Mouse (Mus musculus): Measurements from ENCODE around the gene Mogs. TPM values are rescaled to one million over a fixed set of nuclear protein-coding genes. Genes with fewer than 3 reads are reported as not detected.

The Mogs gene
- polyA plus RNA-seq, 1 experiment from 2014 or later = 25.7 TPM

GRCm38 (mm10) chr6:83162701-83163100 lies 47.4 kb downstream of the Mogs start:
- H3K4me3 ChIP-seq = peak overlapping the region; percentile 31
- H3K27me3 ChIP-seq = peaks cover 38% of the 10 kb centered on the region
- H3K4me2 ChIP-seq = peak overlapping the region; percentile 52
- H3K27ac ChIP-seq = no peak overlapping the region
- H3K9ac ChIP-seq = peak overlapping the region; percentile 46; the same call in 1 of the 2 replicates
- no peaks in the 10 kb centered on the region for H3K9me3 ChIP-seq
- WGBS = 1% methylated on average over 8 of the region's 8 CpGs
- no peaks in the 10 kb centered on the region for H3K36me3 ChIP-seq
- no peak for ATAC-seq (ENCODE audit: low FRiP score)
- H3K4me1 ChIP-seq (replicated peaks) = peaks cover 39% of the 10 kb centered on the region

GRCm38 (mm10) chr6:83165026-83165606 lies 49.8 kb downstream of the Mogs start:
- peak; percentile 18; the same call in 1 of the 2 replicates for ATAC-seq (ENCODE audit: low FRiP score)
- 5% methylated on average over 6 of the region's 6 CpGs for WGBS
- peaks cover 60% of the 10 kb centered on the region for H3K4me1 ChIP-seq (replicated peaks)
- peaks cover 35% of the 10 kb centered on the region for H3K27me3 ChIP-seq
- 0 out of 2 replicates have a peak, but pooled peaks cover 2% of the 10 kb centered on the region for H3K36me3 ChIP-seq
- H3K27ac ChIP-seq = peak overlapping the region; percentile 93; the same call in 1 of the 2 replicates
- H3K4me3 ChIP-seq = peak overlapping the region; percentile 80
- peak overlapping the region; percentile 88 for H3K9ac ChIP-seq
- no peaks in the 10 kb centered on the region for H3K9me3 ChIP-seq
- peak overlapping the region; percentile 75 for H3K4me2 ChIP-seq

- Histone ChIP-seq H3K4me3 (peak within 1 kb of the TSS; percentile 80), H3K27me3 (peaks cover 29% of the 10 kb centered on the region), H3K4me2 (peak within 1 kb of the TSS; percentile 75), H3K9ac (peak within 1 kb of the TSS; percentile 88), H3K9me3 (no peaks in the 10 kb centered on the region), H3K4me1 (replicated peaks) (peaks cover 66% of the 10 kb centered on the region), H3K36me3 (0 out of 2 replicates have a peak, but pooled peaks cover 2% of the 10 kb centered on the region), H3K27ac (peak within 1 kb of the TSS; percentile 93)
- under 1% methylated on average over 58 of the region's 58 CpGs for WGBS
- ATAC-seq (ENCODE audit: low FRiP score) = peak; percentile 82
Measured at GRCm38 (mm10) chr6:83165607-83166242, 50.4 kb downstream of the Mogs start, which contains the start of gene Dctn1. TSS of gene Dctn1 (plus strand) at chr6:83165920.

- H3K9ac ChIP-seq = peak overlapping the region; percentile 88
- no peaks in the 10 kb centered on the region for H3K9me3 ChIP-seq
- H3K4me1 ChIP-seq (replicated peaks) = peaks cover 68% of the 10 kb centered on the region
- peak; percentile 45; the same call in 1 of the 2 replicates for ATAC-seq (ENCODE audit: low FRiP score)
- H3K36me3 ChIP-seq = 0 out of 2 replicates have a peak, but pooled peaks cover 2% of the 10 kb centered on the region
- H3K4me3 ChIP-seq = peak overlapping the region; percentile 80
- H3K27me3 ChIP-seq = peaks cover 24% of the 10 kb centered on the region
- H3K4me2 ChIP-seq = peak overlapping the region; percentile 75
- 1% methylated on average over 12 of the region's 12 CpGs for whole genome bisulfite sequencing
- H3K27ac ChIP-seq = peak overlapping the region; percentile 93
Measured at GRCm38 (mm10) chr6:83166243-83166630, 50.9 kb downstream of the Mogs start.

MicroRNA genes within 50 kb of the gene (microRNA counts, 519-probe panel; counts per million panel counts)
- microRNA mmu-miR-3470a+mmu-miR-3470b = 51.3 counts per million

Small RNA genes within 50 kb of the gene (microRNA-seq; reads per million reads assigned to microRNA genes)
- not detected for gene Mir3470a

Other genes with a start within 250 kb of the Mogs start
- 17.5 and 18.6 TPM in 2 replicates for gene Sema4f, start 175.7 kb upstream of the Mogs start, polyA plus RNA-seq (2015; fragmentation: Nextera tagmentation; extraction: Ambion mirVana)
- gene M1ap, start 168.6 kb upstream of the Mogs start, polyA plus RNA-seq (2015; fragmentation: Nextera tagmentation; extraction: Ambion mirVana) = not detected in 2 replicates
- gene Dok1, start 82.0 kb upstream of the Mogs start, polyA plus RNA-seq (2015; fragmentation: Nextera tagmentation; extraction: Ambion mirVana) = 2.8 and 3.6 TPM in 2 replicates
- gene Loxl3, start 81.3 kb upstream of the Mogs start, polyA plus RNA-seq (2015; fragmentation: Nextera tagmentation; extraction: Ambion mirVana) = 5.9 and 6.8 TPM in 2 replicates
- 168 and 178 TPM in 2 replicates for gene Aup1, start 61.0 kb upstream of the Mogs start, polyA plus RNA-seq (2015; fragmentation: Nextera tagmentation; extraction: Ambion mirVana)
- 68.6 and 74.6 TPM in 2 replicates for gene Htra2, start 60.2 kb upstream of the Mogs start, polyA plus RNA-seq (2015; fragmentation: Nextera tagmentation; extraction: Ambion mirVana)
- gene Dqx1, start 57.7 kb upstream of the Mogs start, polyA plus RNA-seq (2015; fragmentation: Nextera tagmentation; extraction: Ambion mirVana) = 0.81 and 0.91 TPM in 2 replicates
- gene Tlx2, start 45.2 kb upstream of the Mogs start, polyA plus RNA-seq (2015; fragmentation: Nextera tagmentation; extraction: Ambion mirVana) = 1.6 and 2.8 TPM in 2 replicates
- gene Pcgf1, start 37.6 kb upstream of the Mogs start, polyA plus RNA-seq (2015; fragmentation: Nextera tagmentation; extraction: Ambion mirVana) = 45.6 and 47.1 TPM in 2 replicates
- gene Lbx2, start 29.1 kb upstream of the Mogs start, polyA plus RNA-seq (2015; fragmentation: Nextera tagmentation; extraction: Ambion mirVana) = 0.41 TPM in 1 of 2 replicates, not detected in the other
- gene Ccdc142, start 13.9 kb upstream of the Mogs start, polyA plus RNA-seq (2015; fragmentation: Nextera tagmentation; extraction: Ambion mirVana) = 3.0 and 5.9 TPM in 2 replicates
- gene Gm42688, start 13.9 kb upstream of the Mogs start, polyA plus RNA-seq (2015; fragmentation: Nextera tagmentation; extraction: Ambion mirVana) = 4.0 and 4.4 TPM in 2 replicates
- 123 TPM in 2 replicates for gene Mrpl53, start 6.5 kb upstream of the Mogs start, polyA plus RNA-seq (2015; fragmentation: Nextera tagmentation; extraction: Ambion mirVana)
- 216 and 227 TPM in 2 replicates for gene Wbp1, start 6.1 kb downstream of the Mogs start, polyA plus RNA-seq (2015; fragmentation: Nextera tagmentation; extraction: Ambion mirVana)
- 13.4 and 14.1 TPM in 2 replicates for gene Ino80b, start 9.9 kb downstream of the Mogs start, polyA plus RNA-seq (2015; fragmentation: Nextera tagmentation; extraction: Ambion mirVana)
- gene Rtkn, start 20.0 kb downstream of the Mogs start, polyA plus RNA-seq (2015; fragmentation: Nextera tagmentation; extraction: Ambion mirVana) = 15.9 and 16.6 TPM in 2 replicates
- gene Wdr54, start 40.9 kb downstream of the Mogs start, polyA plus RNA-seq (2015; fragmentation: Nextera tagmentation; extraction: Ambion mirVana) = 15.2 and 15.5 TPM in 2 replicates
- 4.3 and 6.0 TPM in 2 replicates for gene 1700003E16Rik, start 40.9 kb downstream of the Mogs start, polyA plus RNA-seq (2015; fragmentation: Nextera tagmentation; extraction: Ambion mirVana)
- 142 and 147 TPM in 2 replicates for gene Dctn1, start 50.4 kb downstream of the Mogs start, polyA plus RNA-seq (2015; fragmentation: Nextera tagmentation; extraction: Ambion mirVana)
- 2.3 and 5.4 TPM in 2 replicates for gene Slc4a5, start 104.3 kb downstream of the Mogs start, polyA plus RNA-seq (2015; fragmentation: Nextera tagmentation; extraction: Ambion mirVana)
- 23.8 and 26.3 TPM in 2 replicates for gene Mthfd2, start 210.4 kb downstream of the Mogs start, polyA plus RNA-seq (2015; fragmentation: Nextera tagmentation; extraction: Ambion mirVana)
- 27.3 and 27.6 TPM in 2 replicates for gene Mob1a, start 210.5 kb downstream of the Mogs start, polyA plus RNA-seq (2015; fragmentation: Nextera tagmentation; extraction: Ambion mirVana)
- 62.2 and 68.7 TPM in 2 replicates for gene Bola3, start 233.7 kb downstream of the Mogs start, polyA plus RNA-seq (2015; fragmentation: Nextera tagmentation; extraction: Ambion mirVana)